Mouse (Mus musculus): ENCODE data around the gene Olfm2.
"Not testable (repeated sequence)": the region's sequence is repeated elsewhere in the genome, so short reads cannot be mapped to it uniquely, and the experiment has no call there.

Gene Olfm2

GRCm38 (mm10) chr9:20696107-20696712 lies 49.9 kb downstream of the Olfm2 start:
- DNase-seq (ENCODE audit: low spot score in 2 of 2), result no peak

- DNase-seq (ENCODE audit: low spot score in 2 of 2), result no peak
Measured at GRCm38 (mm10) chr9:20694721-20695235, 51.4 kb downstream of the Olfm2 start.

GRCm38 (mm10) chr9:20692863-20693262 lies 53.3 kb downstream of the Olfm2 start:
- no peak for DNase-seq (ENCODE audit: low spot score in 2 of 2)

GRCm38 (mm10) chr9:20690449-20690848 lies 55.7 kb downstream of the Olfm2 start:
- not testable (repeated sequence) for DNase-seq (ENCODE audit: low spot score in 2 of 2)

GRCm38 (mm10) chr9:20689913-20690312 lies 56.2 kb downstream of the Olfm2 start:
- DNase-seq (ENCODE audit: low spot score in 2 of 2), result no peak

- DNase-seq (ENCODE audit: low spot score in 2 of 2), result no peak
Measured at GRCm38 (mm10) chr9:20689403-20689802, 56.7 kb downstream of the Olfm2 start.

- DNase-seq (ENCODE audit: low spot score in 2 of 2), result no peak
Measured at GRCm38 (mm10) chr9:20685081-20685861, 60.9 kb downstream of the Olfm2 start.

GRCm38 (mm10) chr9:20682389-20682722 lies 63.8 kb downstream of the Olfm2 start:
- DNase-seq (ENCODE audit: low spot score in 2 of 2), result no peak

- DNase-seq (ENCODE audit: low spot score in 2 of 2), result no peak
Measured at GRCm38 (mm10) chr9:20681546-20682388, 64.4 kb downstream of the Olfm2 start.

- DNase-seq (ENCODE audit: low spot score in 2 of 2), result no peak
Measured at GRCm38 (mm10) chr9:20680378-20680958, 65.7 kb downstream of the Olfm2 start.

- no peak for DNase-seq (ENCODE audit: low spot score in 2 of 2)
Measured at GRCm38 (mm10) chr9:20677892-20678291, 68.3 kb downstream of the Olfm2 start.

- no peak for DNase-seq (ENCODE audit: low spot score in 2 of 2)
Measured at GRCm38 (mm10) chr9:20672047-20672446, 74.1 kb downstream of the Olfm2 start.

- no peak for DNase-seq (ENCODE audit: low spot score in 2 of 2)
Measured at GRCm38 (mm10) chr9:20668065-20668464, 78.1 kb downstream of the Olfm2 start.

GRCm38 (mm10) chr9:20666510-20667034 lies 79.6 kb downstream of the Olfm2 start:
- DNase-seq (ENCODE audit: low spot score in 2 of 2), result no peak

GRCm38 (mm10) chr9:20665925-20666324 lies 80.2 kb downstream of the Olfm2 start:
- no peak for DNase-seq (ENCODE audit: low spot score in 2 of 2)

- DNase-seq (ENCODE audit: low spot score in 2 of 2), result no peak
Measured at GRCm38 (mm10) chr9:20664982-20665637, 81.0 kb downstream of the Olfm2 start.

GRCm38 (mm10) chr9:20664366-20664765 lies 81.8 kb downstream of the Olfm2 start:
- no peak for DNase-seq (ENCODE audit: low spot score in 2 of 2)

GRCm38 (mm10) chr9:20663956-20664355 lies 82.2 kb downstream of the Olfm2 start:
- DNase-seq (ENCODE audit: low spot score in 2 of 2), result no peak

- no peak for DNase-seq (ENCODE audit: low spot score in 2 of 2)
Measured at GRCm38 (mm10) chr9:20662874-20663273, 83.3 kb downstream of the Olfm2 start.

- peak; percentile 66 to 81 for DNase-seq (ENCODE audit: low spot score in 2 of 2)
Measured at GRCm38 (mm10) chr9:20662325-20662724, 83.8 kb downstream of the Olfm2 start.

- DNase-seq (ENCODE audit: low spot score in 2 of 2), result no peak
Measured at GRCm38 (mm10) chr9:20657546-20657945, 88.6 kb downstream of the Olfm2 start.
